Mouse (Mus musculus): Measurements from ENCODE around the gene Slc2a3. TPM values are rescaled to one million over a fixed set of nuclear protein-coding genes. Genes with fewer than 3 reads are reported as not detected.

Gene Slc2a3
- polyA plus RNA-seq, 1 experiment: 102 TPM

- Histone ChIP-seq H3K4me1 (ENCODE audit: control insufficient read depth, insufficient read depth, low read length) (no peaks in the 10 kb centered on the region; the same call in 1 of the 2 replicates), H3K27ac (ENCODE audit: insufficient read depth, low read length) (peak overlapping the region; percentile 53), H3K27me3 (ENCODE audit: control insufficient read depth, insufficient read depth, low read length) (no peaks in the 10 kb centered on the region), H3K4me3 (replicated peaks; ENCODE audit: insufficient read depth, low read depth, low read length) (peak overlapping the region; percentile 58)
- DNase-seq: no peak
- 23% methylated on average over 10 of the region's 10 CpGs for WGBS
- TF ChIP-seq POLR2A (IDR thresholded peaks at IDR 0.05; ENCODE audit: borderline replicate concordance, insufficient read depth, low read length) (no peak), CTCF (IDR thresholded peaks at IDR 0.05; ENCODE audit: borderline replicate concordance, insufficient read depth, low read depth, low read length) (no peak)
These were observed 670 bp downstream of the Slc2a3 start for GRCm38 (mm10) chr6:122800640-122801300.

GRCm38 (mm10) chr6:122795254-122795935, 6.0 kb downstream of the Slc2a3 start:
- WGBS: 14% methylated on average over 8 of the region's 8 CpGs
- Histone ChIP-seq H3K4me1 (ENCODE audit: control insufficient read depth, insufficient read depth, low read length) (peaks cover 6% of the 10 kb centered on the region), H3K27ac (ENCODE audit: insufficient read depth, low read length) (peak overlapping the region; percentile 28; the same call in 1 of the 2 replicates), H3K27me3 (ENCODE audit: control insufficient read depth, insufficient read depth, low read length) (no peaks in the 10 kb centered on the region), H3K4me3 (replicated peaks; ENCODE audit: insufficient read depth, low read depth, low read length) (no peak overlapping the region)
- TF ChIP-seq CTCF (IDR thresholded peaks at IDR 0.05; ENCODE audit: borderline replicate concordance, insufficient read depth, low read depth, low read length) (no peak), POLR2A (IDR thresholded peaks at IDR 0.05; ENCODE audit: borderline replicate concordance, insufficient read depth, low read length) (no peak)
- peak; percentile 35 to 59 for DNase-seq

GRCm38 (mm10) chr6:122786275-122786674, 15.2 kb downstream of the Slc2a3 start:
- TF ChIP-seq CTCF (IDR thresholded peaks at IDR 0.05; ENCODE audit: borderline replicate concordance, insufficient read depth, low read depth, low read length): peak; percentile 81
- TF ChIP-seq POLR2A (IDR thresholded peaks at IDR 0.05; ENCODE audit: borderline replicate concordance, insufficient read depth, low read length): no peak
- Histone ChIP-seq H3K27ac (ENCODE audit: insufficient read depth, low read length) (peak overlapping the region; percentile 20; the same call in 1 of the 2 replicates), H3K4me1 (ENCODE audit: control insufficient read depth, insufficient read depth, low read length) (peaks cover 9% of the 10 kb centered on the region; the same call in 1 of the 2 replicates), H3K27me3 (ENCODE audit: control insufficient read depth, insufficient read depth, low read length) (no peaks in the 10 kb centered on the region), H3K4me3 (replicated peaks; ENCODE audit: insufficient read depth, low read depth, low read length) (peak overlapping the region; percentile 22)
- WGBS: 10% methylated on average over 5 of the region's 5 CpGs
- peak; percentile 83 to 86 for DNase-seq

- no peaks in the 10 kb centered on the region for H3K27me3 ChIP-seq (ENCODE audit: control insufficient read depth, insufficient read depth, low read length)
- H3K4me3 ChIP-seq (replicated peaks; ENCODE audit: insufficient read depth, low read depth, low read length): no peak overlapping the region
- no peak overlapping the region for H3K27ac ChIP-seq (ENCODE audit: insufficient read depth, low read length)
- peak in 1 of 2 experiments; percentile 58 for DNase-seq
- 98% methylated on average over 3 of the region's 3 CpGs for WGBS
- H3K4me1 ChIP-seq (ENCODE audit: control insufficient read depth, insufficient read depth, low read length): peaks cover 9% of the 10 kb centered on the region; the same call in 1 of the 2 replicates
- no peak for TF ChIP-seq POLR2A (IDR thresholded peaks at IDR 0.05; ENCODE audit: borderline replicate concordance, insufficient read depth, low read length)
- TF ChIP-seq CTCF (IDR thresholded peaks at IDR 0.05; ENCODE audit: borderline replicate concordance, insufficient read depth, low read depth, low read length): peak; percentile 61; the same call in 1 of the 2 replicates
These were observed 16.6 kb downstream of the Slc2a3 start for GRCm38 (mm10) chr6:122784866-122785265.

GRCm38 (mm10) chr6:122782164-122782563, 19.3 kb downstream of the Slc2a3 start:
- Histone ChIP-seq H3K27ac (ENCODE audit: insufficient read depth, low read length) (peak overlapping the region; percentile 69), H3K4me1 (ENCODE audit: control insufficient read depth, insufficient read depth, low read length) (peaks cover 9% of the 10 kb centered on the region; the same call in 1 of the 2 replicates), H3K27me3 (ENCODE audit: control insufficient read depth, insufficient read depth, low read length) (no peaks in the 10 kb centered on the region), H3K4me3 (replicated peaks; ENCODE audit: insufficient read depth, low read depth, low read length) (no peak overlapping the region)
- TF ChIP-seq CTCF (IDR thresholded peaks at IDR 0.05; ENCODE audit: borderline replicate concordance, insufficient read depth, low read depth, low read length) (no peak), POLR2A (IDR thresholded peaks at IDR 0.05; ENCODE audit: borderline replicate concordance, insufficient read depth, low read length) (no peak; the same call in 1 of the 2 replicates)
- peak; percentile 62 to 81 for DNase-seq
- WGBS: 7% methylated on average over 3 of the region's 3 CpGs

GRCm38 (mm10) chr6:122781167-122781566, 20.3 kb downstream of the Slc2a3 start:
- Histone ChIP-seq H3K27me3 (ENCODE audit: control insufficient read depth, insufficient read depth, low read length) (no peaks in the 10 kb centered on the region), H3K4me1 (ENCODE audit: control insufficient read depth, insufficient read depth, low read length) (peaks cover 9% of the 10 kb centered on the region; the same call in 1 of the 2 replicates), H3K4me3 (replicated peaks; ENCODE audit: insufficient read depth, low read depth, low read length) (no peak overlapping the region), H3K27ac (ENCODE audit: insufficient read depth, low read length) (peak overlapping the region; percentile 71)
- TF ChIP-seq POLR2A (IDR thresholded peaks at IDR 0.05; ENCODE audit: borderline replicate concordance, insufficient read depth, low read length): no peak
- no peak for DNase-seq
- WGBS: 83% methylated on average over 4 of the region's 4 CpGs

- no peak overlapping the region for H3K4me3 ChIP-seq (replicated peaks; ENCODE audit: insufficient read depth, low read depth, low read length)
- DNase-seq: no peak
- H3K4me1 ChIP-seq (ENCODE audit: control insufficient read depth, insufficient read depth, low read length): peaks cover 9% of the 10 kb centered on the region; the same call in 1 of the 2 replicates
- H3K27me3 ChIP-seq (ENCODE audit: control insufficient read depth, insufficient read depth, low read length): no peaks in the 10 kb centered on the region
- TF ChIP-seq POLR2A (IDR thresholded peaks at IDR 0.05; ENCODE audit: borderline replicate concordance, insufficient read depth, low read length) (no peak), CTCF (IDR thresholded peaks at IDR 0.05; ENCODE audit: borderline replicate concordance, insufficient read depth, low read depth, low read length) (no peak)
- H3K27ac ChIP-seq (ENCODE audit: insufficient read depth, low read length): no peak overlapping the region
- 49% methylated on average over 1 of the region's 1 CpGs for WGBS
These were observed 21.5 kb downstream of the Slc2a3 start for GRCm38 (mm10) chr6:122779916-122780315.

Data from cerebellum, adult 2 months (tissue).